Mouse (Mus musculus): Measurements from ENCODE around the gene Tigd2. TPM values are rescaled to one million over a fixed set of nuclear protein-coding genes. Genes with fewer than 3 reads are reported as not detected.

Gene Tigd2
- polyA plus RNA-seq, 2 experiments from 2014 or later, result 24.3 to 27.7 TPM

GRCm38 (mm10) chr6:59255909-59256308, 47.2 kb downstream of the Tigd2 start:
- ATAC-seq, result no peak

Other genes starting within 250 kb of the Tigd2 start
- gene Fam13a, start 184.3 kb upstream of the Tigd2 start, polyA plus RNA-seq (2017; shearing (Covaris generic)), result not detected
- gene Gprin3, start 217.4 kb downstream of the Tigd2 start, polyA plus RNA-seq (2017; shearing (Covaris generic)), result 10 to 100 TPM; 17.9 to 21.7 TPM